Mouse (Mus musculus): ENCODE measurements around the gene P3h4. TPM values are rescaled to one million over a fixed set of nuclear protein-coding genes. Genes with fewer than 3 reads are reported as not detected.

P3h4 gene
- polyA plus RNA-seq, 1 experiment from 2014 or later = 40.2 TPM

GRCm38 (mm10) chr11:100435678-100436246 is 21.1 kb upstream of the P3h4 start:
- H3K36me3 ChIP-seq (ENCODE audit: control insufficient read depth, insufficient read depth, low read length) = peaks cover 9% of the 10 kb centered on the region
- H3K27me3 ChIP-seq (ENCODE audit: control insufficient read depth, insufficient read depth, low read length) = no peaks in the 10 kb centered on the region
- ATAC-seq (ENCODE audit: insufficient number of reproducible peaks, low FRiP score, low TSS enrichment, low read depth) = no peak

GRCm38 (mm10) chr11:100432002-100432401 is 17.4 kb upstream of the P3h4 start:
- Histone ChIP-seq H3K9ac (ENCODE audit: low read length) (no peak overlapping the region), H3K27ac (replicated peaks; ENCODE audit: low read depth, low read length) (no peak overlapping the region), H3K9me3 (ENCODE audit: control insufficient read depth, low read length) (no peaks in the 10 kb centered on the region), H3K4me3 (ENCODE audit: low read depth, low read length) (no peak overlapping the region), H3K4me1 (ENCODE audit: control insufficient read depth, insufficient read depth, low read length) (no peaks in the 10 kb centered on the region), H3K36me3 (ENCODE audit: control insufficient read depth, insufficient read depth, low read length) (peaks cover 17% of the 10 kb centered on the region), H3K4me2 (ENCODE audit: low read depth, severe bottlenecking) (no peak overlapping the region), H3K27me3 (ENCODE audit: control insufficient read depth, insufficient read depth, low read length) (no peaks in the 10 kb centered on the region)
- no peak for DNase-seq (ENCODE audit: low spot score)
- ATAC-seq (ENCODE audit: insufficient number of reproducible peaks, low FRiP score, low TSS enrichment, low read depth) = no peak
- WGBS = 86% methylated on average over 5 of the region's 5 CpGs

More at GRCm38 (mm10) chr11:100435678-100436246, 21.1 kb upstream of the P3h4 start:
- Histone ChIP-seq H3K4me2 (ENCODE audit: low read depth, severe bottlenecking) (no peak overlapping the region), H3K4me3 (ENCODE audit: low read depth, low read length) (no peak overlapping the region), H3K27ac (replicated peaks; ENCODE audit: low read depth, low read length) (no peak overlapping the region), H3K4me1 (ENCODE audit: control insufficient read depth, insufficient read depth, low read length) (no peaks in the 10 kb centered on the region; the same call in 1 of the 2 replicates), H3K9ac (ENCODE audit: low read length) (no peak overlapping the region), H3K9me3 (ENCODE audit: control insufficient read depth, low read length) (no peaks in the 10 kb centered on the region)
- WGBS = 88% methylated on average over 9 of the region's 9 CpGs
- DNase-seq (ENCODE audit: low spot score) = no peak

DNA sequence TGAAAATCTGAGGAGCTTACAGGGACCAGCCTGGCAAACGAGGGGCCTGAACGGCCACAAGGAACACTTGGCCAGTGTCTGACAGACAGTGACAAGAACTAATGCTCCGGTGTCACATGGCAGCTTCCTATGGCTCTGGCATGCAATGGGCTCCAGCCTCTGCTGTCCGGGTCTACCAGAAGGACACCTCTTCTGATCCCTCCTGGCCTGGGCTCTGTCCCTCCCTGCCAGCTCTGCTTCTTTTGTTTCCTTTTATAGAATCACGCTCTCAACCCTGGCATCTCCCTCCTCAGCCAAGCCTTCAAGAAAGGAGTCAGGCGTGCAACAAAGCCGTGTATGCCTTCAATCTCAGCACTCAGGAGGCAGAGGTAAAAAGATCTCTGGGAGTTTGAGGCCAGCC is 15.4 kb upstream of the P3h4 start:
- no peak overlapping the region for H3K4me3 ChIP-seq (ENCODE audit: low read depth, low read length)
- no peak overlapping the region for H3K4me2 ChIP-seq (ENCODE audit: low read depth, severe bottlenecking)
- ATAC-seq (ENCODE audit: insufficient number of reproducible peaks, low FRiP score, low TSS enrichment, low read depth) (no peak), DNase-seq (ENCODE audit: low spot score) (no peak)
- H3K4me1 ChIP-seq (ENCODE audit: control insufficient read depth, insufficient read depth, low read length) = no peaks in the 10 kb centered on the region
- H3K27ac ChIP-seq (replicated peaks; ENCODE audit: low read depth, low read length) = no peak overlapping the region
- no peaks in the 10 kb centered on the region for H3K27me3 ChIP-seq (ENCODE audit: control insufficient read depth, insufficient read depth, low read length)
- no peak overlapping the region for H3K9ac ChIP-seq (ENCODE audit: low read length)
- peaks cover 11% of the 10 kb centered on the region for H3K36me3 ChIP-seq (ENCODE audit: control insufficient read depth, insufficient read depth, low read length)
- H3K9me3 ChIP-seq (ENCODE audit: control insufficient read depth, low read length) = no peaks in the 10 kb centered on the region
- 92% methylated on average over 7 of the region's 7 CpGs for WGBS

DNA sequence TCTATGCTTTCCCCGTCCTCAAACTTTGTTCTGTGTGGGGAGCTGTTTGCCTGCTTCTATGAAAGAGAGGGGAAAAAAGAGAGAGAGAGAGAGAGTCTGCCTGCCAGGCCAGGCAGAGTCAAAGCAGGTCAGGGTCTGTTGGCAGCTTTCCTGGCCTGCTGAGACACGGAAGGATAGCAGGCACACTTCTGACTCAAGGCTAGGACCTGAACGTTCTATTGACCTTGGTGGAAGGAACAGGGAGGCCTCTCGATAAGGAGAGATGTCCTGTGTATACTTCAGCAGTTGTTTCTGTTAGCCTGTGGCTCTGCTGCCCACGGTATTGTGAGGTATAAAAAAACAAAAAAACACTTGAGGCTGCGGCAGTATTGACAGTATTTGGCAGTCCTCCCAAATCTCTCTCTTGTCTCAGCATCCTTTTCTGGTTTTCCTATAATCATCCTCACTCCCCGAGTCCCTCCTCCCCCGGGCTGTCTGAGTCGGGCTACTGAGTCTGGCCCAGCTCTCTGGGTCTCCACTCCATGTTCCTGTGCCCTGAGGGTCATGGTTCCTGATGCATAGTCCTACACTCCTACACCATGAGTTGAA is 14.1 kb upstream of the P3h4 start:
- 89% methylated on average over 9 of the region's 9 CpGs for WGBS

GRCm38 (mm10) chr11:100426820-100427219 is 12.2 kb upstream of the P3h4 start:
- peaks cover 11% of the 10 kb centered on the region for H3K36me3 ChIP-seq (ENCODE audit: control insufficient read depth, insufficient read depth, low read length)
- H3K4me1 ChIP-seq (ENCODE audit: control insufficient read depth, insufficient read depth, low read length) = no peaks in the 10 kb centered on the region
- H3K27ac ChIP-seq (replicated peaks; ENCODE audit: low read depth, low read length) = no peak overlapping the region
- H3K4me3 ChIP-seq (ENCODE audit: low read depth, low read length) = no peak overlapping the region
- no peaks in the 10 kb centered on the region for H3K27me3 ChIP-seq (ENCODE audit: control insufficient read depth, insufficient read depth, low read length)
- H3K9ac ChIP-seq (ENCODE audit: low read length) = no peak overlapping the region
- no peak for DNase-seq (ENCODE audit: low spot score)
- no peak overlapping the region for H3K4me2 ChIP-seq (ENCODE audit: low read depth, severe bottlenecking)
- WGBS = 85% methylated on average over 3 of the region's 3 CpGs
- ATAC-seq (ENCODE audit: insufficient number of reproducible peaks, low FRiP score, low TSS enrichment, low read depth) = no peak
- no peaks in the 10 kb centered on the region for H3K9me3 ChIP-seq (ENCODE audit: control insufficient read depth, low read length)

More for the DNA sequence above, 14.1 kb upstream of the P3h4 start:
- no peak overlapping the region for H3K4me2 ChIP-seq (ENCODE audit: low read depth, severe bottlenecking)
- no peaks in the 10 kb centered on the region for H3K27me3 ChIP-seq (ENCODE audit: control insufficient read depth, insufficient read depth, low read length)
- H3K4me1 ChIP-seq (ENCODE audit: control insufficient read depth, insufficient read depth, low read length) = no peaks in the 10 kb centered on the region
- peaks cover 11% of the 10 kb centered on the region for H3K36me3 ChIP-seq (ENCODE audit: control insufficient read depth, insufficient read depth, low read length)
- no peak for ATAC-seq (ENCODE audit: insufficient number of reproducible peaks, low FRiP score, low TSS enrichment, low read depth)
- H3K9ac ChIP-seq (ENCODE audit: low read length) = no peak overlapping the region
- no peaks in the 10 kb centered on the region for H3K9me3 ChIP-seq (ENCODE audit: control insufficient read depth, low read length)
- H3K4me3 ChIP-seq (ENCODE audit: low read depth, low read length) = no peak overlapping the region
- no peak overlapping the region for H3K27ac ChIP-seq (replicated peaks; ENCODE audit: low read depth, low read length)
- no peak for DNase-seq (ENCODE audit: low spot score)

GRCm38 (mm10) chr11:100425851-100426250 is 11.2 kb upstream of the P3h4 start:
- no peak overlapping the region for H3K9ac ChIP-seq (ENCODE audit: low read length)
- no peak for ATAC-seq (ENCODE audit: insufficient number of reproducible peaks, low FRiP score, low TSS enrichment, low read depth)
- WGBS = 22% methylated on average over 7 of the region's 7 CpGs

DNA sequence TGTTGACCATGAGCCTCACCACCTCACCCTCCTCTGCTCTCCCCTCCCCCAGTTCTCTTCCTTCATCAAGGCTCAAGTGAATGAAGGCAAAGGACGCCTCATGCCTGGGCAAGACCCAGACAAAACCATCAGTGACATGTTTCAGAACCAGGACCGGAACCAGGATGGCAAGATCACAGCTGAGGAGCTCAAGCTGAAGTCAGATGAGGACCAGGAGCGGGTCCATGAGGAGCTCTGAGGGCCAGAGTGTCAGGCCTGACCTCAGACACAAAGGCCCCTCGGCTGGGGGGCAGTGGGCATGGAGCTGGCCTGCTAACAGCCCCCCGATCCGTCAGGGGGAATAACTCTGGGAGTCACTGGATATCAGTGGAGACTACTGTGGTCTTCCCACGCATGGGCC is 9.2 kb upstream of the P3h4 start:
- H3K36me3 ChIP-seq (ENCODE audit: control insufficient read depth, insufficient read depth, low read length) = no peaks in the 10 kb centered on the region; the same call in 1 of the 2 replicates
- H3K4me2 ChIP-seq (ENCODE audit: low read depth, severe bottlenecking) = no peak overlapping the region
- ATAC-seq (ENCODE audit: insufficient number of reproducible peaks, low FRiP score, low TSS enrichment, low read depth) = no peak
- H3K4me1 ChIP-seq (ENCODE audit: control insufficient read depth, insufficient read depth, low read length) = no peaks in the 10 kb centered on the region
- H3K9ac ChIP-seq (ENCODE audit: low read length) = no peak overlapping the region
- no peak for DNase-seq (ENCODE audit: low spot score)
- H3K4me3 ChIP-seq (ENCODE audit: low read depth, low read length) = no peak overlapping the region
- H3K9me3 ChIP-seq (ENCODE audit: control insufficient read depth, low read length) = no peaks in the 10 kb centered on the region
- WGBS = 91% methylated on average over 7 of the region's 7 CpGs
- H3K27me3 ChIP-seq (ENCODE audit: control insufficient read depth, insufficient read depth, low read length) = no peaks in the 10 kb centered on the region
- H3K27ac ChIP-seq (replicated peaks; ENCODE audit: low read depth, low read length) = no peak overlapping the region

More at GRCm38 (mm10) chr11:100425851-100426250, 11.2 kb upstream of the P3h4 start:
- Histone ChIP-seq H3K27ac (replicated peaks; ENCODE audit: low read depth, low read length) (no peak overlapping the region), H3K36me3 (ENCODE audit: control insufficient read depth, insufficient read depth, low read length) (peaks cover 11% of the 10 kb centered on the region), H3K4me2 (ENCODE audit: low read depth, severe bottlenecking) (no peak overlapping the region), H3K4me1 (ENCODE audit: control insufficient read depth, insufficient read depth, low read length) (no peaks in the 10 kb centered on the region), H3K27me3 (ENCODE audit: control insufficient read depth, insufficient read depth, low read length) (no peaks in the 10 kb centered on the region), H3K4me3 (ENCODE audit: low read depth, low read length) (no peak overlapping the region), H3K9me3 (ENCODE audit: control insufficient read depth, low read length) (no peaks in the 10 kb centered on the region)
- DNase-seq (ENCODE audit: low spot score) = no peak

DNA sequence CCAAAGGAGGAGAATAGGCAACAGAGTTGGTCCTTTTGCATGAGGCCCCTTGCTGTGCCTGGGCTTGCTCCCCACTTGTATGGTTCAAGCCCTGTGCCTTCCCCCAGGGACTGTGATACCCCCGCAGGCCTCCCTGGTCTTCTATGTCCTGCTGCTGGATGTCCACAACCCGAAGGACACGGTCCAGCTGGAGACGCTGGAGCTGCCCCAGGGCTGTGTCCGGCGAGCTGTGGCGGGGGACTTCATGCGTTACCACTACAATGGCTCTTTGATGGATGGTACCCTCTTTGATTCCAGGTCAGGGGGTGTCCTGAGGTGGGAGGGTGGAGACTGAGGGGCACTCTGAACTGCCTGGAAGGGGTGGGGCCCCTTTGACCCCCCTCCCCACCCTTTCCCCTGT is 6.9 kb upstream of the P3h4 start:
- no peak overlapping the region for H3K27ac ChIP-seq (replicated peaks; ENCODE audit: low read depth, low read length)
- no peak overlapping the region for H3K9ac ChIP-seq (ENCODE audit: low read length)
- no peaks in the 10 kb centered on the region for H3K27me3 ChIP-seq (ENCODE audit: control insufficient read depth, insufficient read depth, low read length)
- no peaks in the 10 kb centered on the region; the same call in 1 of the 2 replicates for H3K36me3 ChIP-seq (ENCODE audit: control insufficient read depth, insufficient read depth, low read length)
- ATAC-seq (ENCODE audit: insufficient number of reproducible peaks, low FRiP score, low TSS enrichment, low read depth) (no peak), DNase-seq (ENCODE audit: low spot score) (no peak)
- H3K4me3 ChIP-seq (ENCODE audit: low read depth, low read length) = no peak overlapping the region
- H3K4me2 ChIP-seq (ENCODE audit: low read depth, severe bottlenecking) = no peak overlapping the region
- WGBS = 83% methylated on average over 8 of the region's 8 CpGs
- no peaks in the 10 kb centered on the region for H3K9me3 ChIP-seq (ENCODE audit: control insufficient read depth, low read length)
- H3K4me1 ChIP-seq (ENCODE audit: control insufficient read depth, insufficient read depth, low read length) = peaks cover under 1% of the 10 kb centered on the region; the same call in 1 of the 2 replicates

Data from limb, embryonic 11.5 days (tissue).